Mouse (Mus musculus) midbrain, embryonic 10.5 days (tissue): Measurements from ENCODE around the gene Dhx8. TPM values are rescaled to one million over a fixed set of nuclear protein-coding genes. Genes with fewer than 3 reads are reported as not detected.

Experiments
- DNase-seq: peaks from one replicate; pipeline ENCODE4 v3.0.0-alpha.2; 2017; ENCODE audit warnings: low spot score
- H3K27ac ChIP-seq: fragments of 300-500 bp; sonication (generic); replicated peaks from 2 replicates; pipeline ENCODE4 v1.5.1; 2016; ENCODE audit warnings: mild to moderate bottlenecking
- H3K27me3 ChIP-seq: fragments of 300-500 bp; sonication (generic); 2 replicates; pipeline ENCODE4 v1.6.1; 2016; ENCODE audit warnings: low read depth, mild to moderate bottlenecking; ENCODE audit not compliant: poor library complexity, severe bottlenecking
- H3K36me3 ChIP-seq: fragments of 300-500 bp; sonication (generic); 2 replicates; pipeline ENCODE4 v1.6.1; 2016; ENCODE audit warnings: mild to moderate bottlenecking, moderate library complexity
- H3K4me1 ChIP-seq: fragments of 300-500 bp; sonication (generic); 2 replicates; pipeline ENCODE4 v1.6.1; 2016
- H3K4me3 ChIP-seq: fragments of 300-500 bp; sonication (generic); 2 replicates; pipeline ENCODE4 v1.5.1; 2016; ENCODE audit warnings: mild to moderate bottlenecking, moderate library complexity
- H3K9me3 ChIP-seq: fragments of 300-500 bp; sonication (generic); replicated peaks from 2 replicates; pipeline ENCODE4 v1.6.1; 2016; ENCODE audit warnings: mild to moderate bottlenecking
- WGBS: fragments of 180-500 bp; shearing (Covaris S2); methylation state at CpG from one replicate; pipeline ENCODE4 v1.1.7; 2016; 5-methylcytosine and 5-hydroxymethylcytosine counted together
- polyA plus RNA-seq: library from polyadenylated mRNA; unstranded; fragments of >200 nt; fragmentation: Nextera tagmentation; extraction: Ambion mirVana; gene quantifications from 2 replicates; pipeline ENCODE4 v1.2.1, GENCODE M21; 2016

Gene Dhx8
- polyA plus RNA-seq, 1 experiment from 2014 or later, result 40.0 TPM

GRCm38 (mm10) chr11:101759530-101759929 lies 26.8 kb downstream of the Dhx8 start:
- peaks cover 95% of the 10 kb centered on the region for H3K36me3 ChIP-seq
- H3K27ac ChIP-seq, result no peak overlapping the region
- H3K4me1 ChIP-seq, result no peaks in the 10 kb centered on the region
- WGBS, result 97% methylated on average over 3 of the region's 3 CpGs
- DNase-seq, result no peak
- no peaks in the 10 kb centered on the region for H3K27me3 ChIP-seq
- no peak overlapping the region for H3K4me3 ChIP-seq
- H3K9me3 ChIP-seq, result no peaks in the 10 kb centered on the region

DNA sequence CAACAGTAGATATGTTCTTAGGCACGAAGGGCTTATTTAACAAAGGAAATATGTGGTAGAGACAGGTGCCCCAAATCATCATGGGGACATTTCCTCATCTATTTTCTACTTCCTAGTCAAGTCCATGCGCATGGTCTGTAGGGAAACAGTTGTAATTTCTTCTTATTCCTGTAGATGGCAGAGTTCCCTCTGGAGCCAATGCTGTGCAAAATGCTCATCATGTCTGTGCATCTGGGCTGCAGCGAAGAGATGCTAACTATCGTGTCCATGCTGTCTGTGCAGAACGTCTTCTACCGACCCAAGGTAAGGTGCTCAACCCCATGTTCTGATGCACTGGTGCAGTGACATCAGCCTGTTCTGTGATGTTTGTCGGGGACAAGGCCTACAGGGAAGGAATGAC lies 31.0 kb downstream of the Dhx8 start:
- Histone ChIP-seq H3K27ac (no peak overlapping the region), H3K9me3 (no peaks in the 10 kb centered on the region), H3K4me1 (peaks cover 8% of the 10 kb centered on the region), H3K4me3 (no peak overlapping the region), H3K36me3 (peaks cover 95% of the 10 kb centered on the region), H3K27me3 (no peaks in the 10 kb centered on the region)
- DNase-seq, result peak; percentile 25
- 70% methylated on average over 7 of the region's 7 CpGs for WGBS

DNA sequence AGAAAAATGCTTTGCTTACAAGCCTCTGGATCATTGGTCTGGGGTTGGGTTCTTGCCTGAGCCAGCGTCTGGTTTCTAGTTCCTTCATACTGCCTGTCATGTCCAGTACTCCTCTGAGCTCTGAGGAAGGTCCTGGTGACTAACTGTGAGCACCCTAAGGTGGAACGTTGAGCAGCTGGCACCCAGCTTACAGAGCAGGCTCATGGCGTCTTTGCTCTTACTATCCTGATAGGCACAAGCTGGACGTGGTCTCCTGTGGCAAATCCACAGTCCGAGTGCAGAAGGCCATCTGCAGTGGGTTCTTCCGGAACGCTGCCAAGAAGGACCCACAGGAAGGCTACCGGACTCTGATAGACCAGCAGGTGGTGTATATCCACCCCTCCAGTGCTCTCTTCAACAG lies 31.8 kb downstream of the Dhx8 start:
- DNase-seq, result no peak
- H3K4me3 ChIP-seq, result no peak overlapping the region

GRCm38 (mm10) chr11:101767326-101767725 lies 34.6 kb downstream of the Dhx8 start:
- DNase-seq, result no peak
- Histone ChIP-seq H3K27me3 (peaks cover 28% of the 10 kb centered on the region), H3K27ac (no peak overlapping the region), H3K4me3 (no peak overlapping the region), H3K4me1 (peaks cover 16% of the 10 kb centered on the region), H3K9me3 (no peaks in the 10 kb centered on the region), H3K36me3 (peaks cover 78% of the 10 kb centered on the region)
- 78% methylated on average over 5 of the region's 5 CpGs for WGBS

More for the DNA sequence above, 31.8 kb downstream of the Dhx8 start:
- Histone ChIP-seq H3K27ac (no peak overlapping the region), H3K9me3 (no peaks in the 10 kb centered on the region), H3K27me3 (peaks cover 2% of the 10 kb centered on the region; the same call in 1 of the 2 replicates), H3K36me3 (peaks cover 95% of the 10 kb centered on the region), H3K4me1 (peaks cover 8% of the 10 kb centered on the region)
- 93% methylated on average over 8 of the region's 8 CpGs for WGBS

DNA sequence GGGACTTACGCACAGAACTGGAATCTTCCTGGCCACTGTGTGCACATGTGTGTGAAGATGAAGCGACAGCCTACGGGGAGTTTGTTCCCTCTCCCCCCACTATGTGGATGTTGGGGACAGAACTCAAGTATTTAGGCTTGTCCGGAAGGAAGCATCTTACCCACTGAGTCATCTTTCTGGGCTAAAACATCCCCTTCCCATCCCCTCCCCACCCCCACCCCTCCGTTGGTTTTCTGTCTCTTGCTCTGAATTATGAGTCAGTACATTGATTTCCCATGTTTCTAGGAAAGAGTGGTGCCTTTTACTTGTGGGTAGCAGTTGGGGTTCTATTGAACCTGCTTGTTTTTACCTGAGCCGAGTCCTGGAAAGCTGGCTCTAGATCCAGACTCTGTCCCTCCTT lies 36.0 kb downstream of the Dhx8 start:
- Histone ChIP-seq H3K4me3 (no peak overlapping the region), H3K4me1 (peaks cover 28% of the 10 kb centered on the region), H3K27me3 (peaks cover 38% of the 10 kb centered on the region), H3K36me3 (peaks cover 68% of the 10 kb centered on the region), H3K27ac (no peak overlapping the region), H3K9me3 (no peaks in the 10 kb centered on the region)
- 92% methylated on average over 6 of the region's 6 CpGs for WGBS
- no peak for DNase-seq

- Histone ChIP-seq H3K36me3 (peaks cover 53% of the 10 kb centered on the region), H3K27ac (no peak overlapping the region), H3K4me3 (no peak overlapping the region), H3K9me3 (no peaks in the 10 kb centered on the region), H3K27me3 (peaks cover 53% of the 10 kb centered on the region), H3K4me1 (peaks cover 29% of the 10 kb centered on the region)
- WGBS, result 91% methylated on average over 12 of the region's 12 CpGs
- no peak for DNase-seq
These were observed 37.5 kb downstream of the Dhx8 start for GRCm38 (mm10) chr11:101770266-101770665.

- peaks cover 69% of the 10 kb centered on the region for H3K27me3 ChIP-seq
- peak overlapping the region; percentile 55 for H3K27ac ChIP-seq
- peak; percentile 29 for DNase-seq
- WGBS, result 8% methylated on average over 5 of the region's 5 CpGs
- peak overlapping the region; percentile 30 for H3K4me3 ChIP-seq
- H3K9me3 ChIP-seq, result no peaks in the 10 kb centered on the region
- peaks cover 29% of the 10 kb centered on the region for H3K4me1 ChIP-seq
- peaks cover 36% of the 10 kb centered on the region for H3K36me3 ChIP-seq
These were observed 39.3 kb downstream of the Dhx8 start for GRCm38 (mm10) chr11:101772027-101772426.

- Histone ChIP-seq H3K36me3 (peaks cover 32% of the 10 kb centered on the region), H3K27ac (peak overlapping the region; percentile 55), H3K4me3 (peak overlapping the region; percentile 30), H3K4me1 (peaks cover 28% of the 10 kb centered on the region), H3K27me3 (peaks cover 73% of the 10 kb centered on the region), H3K9me3 (no peaks in the 10 kb centered on the region)
- peak; percentile 86 for DNase-seq
- 0% methylated on average over 16 of the region's 16 CpGs for WGBS
These were observed 39.7 kb downstream of the Dhx8 start for GRCm38 (mm10) chr11:101772449-101772848.

- Histone ChIP-seq H3K4me1 (peaks cover 30% of the 10 kb centered on the region), H3K27ac (no peak overlapping the region), H3K36me3 (no peaks in the 10 kb centered on the region; the same call in 1 of the 2 replicates), H3K27me3 (peaks cover 86% of the 10 kb centered on the region), H3K4me3 (no peak overlapping the region), H3K9me3 (no peaks in the 10 kb centered on the region)
- no peak for DNase-seq
- 70% methylated on average over 4 of the region's 4 CpGs for WGBS
These were observed 44.1 kb downstream of the Dhx8 start for GRCm38 (mm10) chr11:101776846-101777245.

GRCm38 (mm10) chr11:101783135-101783534 lies 50.4 kb downstream of the Dhx8 start:
- Histone ChIP-seq H3K27me3 (peaks cover 93% of the 10 kb centered on the region), H3K4me1 (peaks cover 37% of the 10 kb centered on the region), H3K9me3 (no peaks in the 10 kb centered on the region), H3K27ac (no peak overlapping the region), H3K4me3 (no peak overlapping the region), H3K36me3 (no peaks in the 10 kb centered on the region)
- 75% methylated on average over 1 of the region's 1 CpGs for WGBS
- no peak for DNase-seq

- no peak for DNase-seq
- H3K27me3 ChIP-seq, result peaks cover 93% of the 10 kb centered on the region
These were observed 50.9 kb downstream of the Dhx8 start for GRCm38 (mm10) chr11:101783584-101783983.

GRCm38 (mm10) chr11:101784072-101784471 lies 51.4 kb downstream of the Dhx8 start:
- peaks cover 96% of the 10 kb centered on the region for H3K27me3 ChIP-seq
- no peak for DNase-seq

More at GRCm38 (mm10) chr11:101783584-101783983, 50.9 kb downstream of the Dhx8 start:
- 36% methylated on average over 9 of the region's 9 CpGs for WGBS
- Histone ChIP-seq H3K4me3 (peak overlapping the region; percentile 68), H3K36me3 (no peaks in the 10 kb centered on the region), H3K27ac (peak overlapping the region; percentile 88; the same call in 1 of the 2 replicates), H3K9me3 (no peaks in the 10 kb centered on the region), H3K4me1 (peaks cover 35% of the 10 kb centered on the region)

DNA sequence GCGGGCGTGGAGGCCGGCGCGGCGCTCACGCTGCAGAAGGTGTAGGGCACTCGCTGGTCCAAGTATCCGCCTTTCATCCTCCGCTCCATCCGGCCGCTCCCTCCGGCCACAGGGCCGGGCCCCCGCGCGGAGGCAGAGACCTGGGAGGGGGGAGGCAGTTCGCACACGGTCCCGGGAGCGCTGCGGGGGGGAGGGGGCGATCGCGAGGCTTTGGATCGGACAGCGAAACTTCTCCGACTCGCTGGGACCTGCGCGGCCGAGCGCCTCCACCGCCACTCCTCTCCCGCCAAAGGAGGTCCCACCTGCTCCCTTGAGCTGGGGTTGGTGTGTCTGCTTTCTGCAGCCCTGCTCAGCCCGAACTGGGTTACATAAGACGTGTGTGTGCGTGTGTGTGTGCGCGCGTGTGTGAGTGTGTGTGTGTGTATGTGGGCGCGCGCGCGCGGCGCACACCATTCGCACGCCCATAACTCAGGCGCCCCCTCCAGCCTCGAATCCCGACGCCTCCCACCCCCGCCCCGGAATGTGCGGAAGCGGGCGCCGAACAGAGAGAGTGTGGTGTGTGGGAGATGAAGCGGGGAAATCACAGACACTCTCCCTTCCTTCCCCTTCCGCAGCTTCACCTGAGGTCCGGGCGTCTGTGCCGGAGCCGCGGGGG lies 51.9 kb downstream of the Dhx8 start:
- no peaks in the 10 kb centered on the region for H3K36me3 ChIP-seq
- H3K4me1 ChIP-seq, result peaks cover 35% of the 10 kb centered on the region
- H3K27me3 ChIP-seq, result peaks cover 99% of the 10 kb centered on the region
- H3K27ac ChIP-seq, result peak overlapping the region; percentile 88
- 0% methylated on average over 59 of the region's 67 CpGs for WGBS
- peak; percentile 62 for DNase-seq
- no peaks in the 10 kb centered on the region for H3K9me3 ChIP-seq
- peak overlapping the region; percentile 68 for H3K4me3 ChIP-seq

More at GRCm38 (mm10) chr11:101784072-101784471, 51.4 kb downstream of the Dhx8 start:
- Histone ChIP-seq H3K27ac (peak overlapping the region; percentile 88), H3K9me3 (no peaks in the 10 kb centered on the region), H3K4me3 (peak overlapping the region; percentile 68), H3K4me1 (peaks cover 35% of the 10 kb centered on the region), H3K36me3 (no peaks in the 10 kb centered on the region)
- 2% methylated on average over 19 of the region's 19 CpGs for WGBS
